Mouse (Mus musculus): Measurements from ENCODE around the gene Dis3l. TPM values are rescaled to one million over a fixed set of nuclear protein-coding genes. Genes with fewer than 3 reads are reported as not detected.

Gene Dis3l
- 13.8 and 14.3 TPM in 2 replicates for polyA plus RNA-seq (2016; fragmentation: Nextera tagmentation; extraction: Ambion mirVana)

GRCm38 (mm10) chr9:64341254-64341566, at the start of gene Dis3l:
Gene Dis3l (minus strand): TSS chr9:64341288.
- no peak for ATAC-seq
- peaks cover 16% of the 10 kb centered on the region for H3K36me3 ChIP-seq
- H3K4me1 ChIP-seq: peaks cover 30% of the 10 kb centered on the region
- WGBS (ENCODE audit: insufficient replicate concordance): 11% methylated on average over 16 of the region's 16 CpGs
- peak within 1 kb of the TSS; percentile 83 for H3K4me2 ChIP-seq
- H3K4me3 ChIP-seq: peak within 1 kb of the TSS; percentile 72
- no peaks in the 10 kb centered on the region for H3K27me3 ChIP-seq (replicated peaks)
- H3K9me3 ChIP-seq (replicated peaks): no peaks in the 10 kb centered on the region
- H3K9ac ChIP-seq: peak within 1 kb of the TSS; percentile 93
- H3K27ac ChIP-seq: peak within 1 kb of the TSS; percentile 94

GRCm38 (mm10) chr9:64389576-64390292, 48.6 kb upstream of the Dis3l start:
- H3K27me3 ChIP-seq (replicated peaks): peaks cover 67% of the 10 kb centered on the region
- peaks cover 13% of the 10 kb centered on the region for H3K4me1 ChIP-seq
- H3K9ac ChIP-seq: no peak overlapping the region
- H3K36me3 ChIP-seq: no peaks in the 10 kb centered on the region
- WGBS (ENCODE audit: insufficient replicate concordance): 54% methylated on average over 7 of the region's 7 CpGs
- no peak overlapping the region for H3K4me2 ChIP-seq
- no peak overlapping the region for H3K27ac ChIP-seq
- no peaks in the 10 kb centered on the region for H3K9me3 ChIP-seq (replicated peaks)
- no peak for ATAC-seq
- no peak overlapping the region for H3K4me3 ChIP-seq

GRCm38 (mm10) chr9:64386466-64387211, 45.6 kb upstream of the Dis3l start:
- no peak overlapping the region for H3K9ac ChIP-seq

GRCm38 (mm10) chr9:64385511-64386465, 44.7 kb upstream of the Dis3l start, which contains the start of gene Megf11:
Gene Megf11 (plus strand): TSS chr9:64385626.
- ATAC-seq: no peak
- no peaks in the 10 kb centered on the region for H3K9me3 ChIP-seq (replicated peaks)
- H3K4me3 ChIP-seq: peak within 1 kb of the TSS; percentile 49
- peaks cover 86% of the 10 kb centered on the region for H3K27me3 ChIP-seq (replicated peaks)
- H3K36me3 ChIP-seq: no peaks in the 10 kb centered on the region
- H3K4me2 ChIP-seq: peak within 1 kb of the TSS; percentile 70
- H3K27ac ChIP-seq: no peak within 1 kb of the TSS
- H3K9ac ChIP-seq: no peak within 1 kb of the TSS
- H3K4me1 ChIP-seq: peaks cover 13% of the 10 kb centered on the region
- WGBS (ENCODE audit: insufficient replicate concordance): 3% methylated on average over 89 of the region's 93 CpGs

More at GRCm38 (mm10) chr9:64386466-64387211, 45.6 kb upstream of the Dis3l start:
- WGBS (ENCODE audit: insufficient replicate concordance): 4% methylated on average over 45 of the region's 45 CpGs
- H3K4me1 ChIP-seq: peaks cover 13% of the 10 kb centered on the region
- peak overlapping the region; percentile 70 for H3K4me2 ChIP-seq
- H3K9me3 ChIP-seq (replicated peaks): no peaks in the 10 kb centered on the region
- no peak overlapping the region for H3K27ac ChIP-seq
- no peak for ATAC-seq
- peak overlapping the region; percentile 49 for H3K4me3 ChIP-seq
- H3K27me3 ChIP-seq (replicated peaks): peaks cover 93% of the 10 kb centered on the region
- no peaks in the 10 kb centered on the region for H3K36me3 ChIP-seq

GRCm38 (mm10) chr9:64383021-64383788, 42.1 kb upstream of the Dis3l start:
- peaks cover 68% of the 10 kb centered on the region for H3K27me3 ChIP-seq (replicated peaks)

GRCm38 (mm10) chr9:64376380-64376779, 35.3 kb upstream of the Dis3l start:
- Histone ChIP-seq H3K9me3 (replicated peaks) (no peaks in the 10 kb centered on the region), H3K4me3 (no peak overlapping the region), H3K4me2 (no peak overlapping the region), H3K9ac (no peak overlapping the region), H3K36me3 (no peaks in the 10 kb centered on the region), H3K27ac (no peak overlapping the region), H3K27me3 (replicated peaks) (peaks cover 28% of the 10 kb centered on the region), H3K4me1 (no peaks in the 10 kb centered on the region)
- ATAC-seq: no peak
- 78% methylated on average over 2 of the region's 2 CpGs for WGBS (ENCODE audit: insufficient replicate concordance)

More at GRCm38 (mm10) chr9:64383021-64383788, 42.1 kb upstream of the Dis3l start:
- peaks cover 13% of the 10 kb centered on the region for H3K4me1 ChIP-seq
- no peak overlapping the region for H3K9ac ChIP-seq
- no peak overlapping the region for H3K4me2 ChIP-seq
- H3K9me3 ChIP-seq (replicated peaks): no peaks in the 10 kb centered on the region
- 52% methylated on average over 10 of the region's 10 CpGs for WGBS (ENCODE audit: insufficient replicate concordance)
- H3K4me3 ChIP-seq: no peak overlapping the region
- no peak overlapping the region for H3K27ac ChIP-seq
- ATAC-seq: no peak
- no peaks in the 10 kb centered on the region for H3K36me3 ChIP-seq

- no peak overlapping the region for H3K27ac ChIP-seq
- H3K9me3 ChIP-seq (replicated peaks): no peaks in the 10 kb centered on the region
- 49% methylated on average over 11 of the region's 11 CpGs for WGBS (ENCODE audit: insufficient replicate concordance)
- peaks cover 25% of the 10 kb centered on the region for H3K27me3 ChIP-seq (replicated peaks)
- H3K4me3 ChIP-seq: no peak overlapping the region
- no peak overlapping the region for H3K4me2 ChIP-seq
- no peaks in the 10 kb centered on the region for H3K36me3 ChIP-seq
- H3K4me1 ChIP-seq: no peaks in the 10 kb centered on the region
- no peak overlapping the region for H3K9ac ChIP-seq
- no peak for ATAC-seq
These were observed 30.3 kb upstream of the Dis3l start for GRCm38 (mm10) chr9:64371305-64371819.

- Histone ChIP-seq H3K27me3 (replicated peaks) (peaks cover 20% of the 10 kb centered on the region; the same call in 1 of the 2 replicates), H3K9me3 (replicated peaks) (no peaks in the 10 kb centered on the region), H3K27ac (no peak overlapping the region), H3K9ac (no peak overlapping the region), H3K4me3 (no peak overlapping the region), H3K4me1 (no peaks in the 10 kb centered on the region), H3K36me3 (no peaks in the 10 kb centered on the region), H3K4me2 (no peak overlapping the region)
- WGBS (ENCODE audit: insufficient replicate concordance): 50% methylated on average over 7 of the region's 7 CpGs
- ATAC-seq: no peak
These were observed 28.8 kb upstream of the Dis3l start for GRCm38 (mm10) chr9:64369871-64370270.

- H3K4me3 ChIP-seq: no peak overlapping the region
- 68% methylated on average over 9 of the region's 9 CpGs for WGBS (ENCODE audit: insufficient replicate concordance)
- H3K9me3 ChIP-seq (replicated peaks): no peaks in the 10 kb centered on the region
- no peak overlapping the region for H3K27ac ChIP-seq
- no peaks in the 10 kb centered on the region for H3K36me3 ChIP-seq
- peaks cover 5% of the 10 kb centered on the region; the same call in 1 of the 2 replicates for H3K27me3 ChIP-seq (replicated peaks)
- no peak for ATAC-seq
- H3K4me2 ChIP-seq: no peak overlapping the region
- H3K4me1 ChIP-seq: no peaks in the 10 kb centered on the region
- no peak overlapping the region for H3K9ac ChIP-seq
These were observed 20.3 kb upstream of the Dis3l start for GRCm38 (mm10) chr9:64361231-64361950.

- Histone ChIP-seq H3K27me3 (replicated peaks) (no peaks in the 10 kb centered on the region; the same call in 1 of the 2 replicates), H3K4me3 (no peak overlapping the region), H3K4me2 (no peak overlapping the region), H3K9ac (no peak overlapping the region), H3K36me3 (no peaks in the 10 kb centered on the region), H3K27ac (no peak overlapping the region), H3K9me3 (replicated peaks) (no peaks in the 10 kb centered on the region), H3K4me1 (no peaks in the 10 kb centered on the region)
- 74% methylated on average over 7 of the region's 7 CpGs for WGBS (ENCODE audit: insufficient replicate concordance)
- no peak for ATAC-seq
These were observed 14.5 kb upstream of the Dis3l start for GRCm38 (mm10) chr9:64355627-64356026.
